32 mouse cellular contexts compared by ENCODE assay signal in genomic region chr12:87984000-87984399, GRCm38 (mm10). TPM values are rescaled to one million over a fixed set of nuclear protein-coding genes. Genes with fewer than 3 reads are reported as not detected.
DNase-seq lines count a peak whose midpoint lies in the region; ATAC-seq and TF ChIP-seq lines count a peak whose summit lies in the region.
"Not testable (repeated sequence)": the region's sequence is repeated elsewhere in the genome, so short reads cannot be mapped to it uniquely, and the experiment has no call there.
"Had no signal": no experiment of that assay in that cellular context is flagged by ENCODE, and none has a peak within 500 bp of the region (broad histone marks: within the 10 kb centered on the region; RNA-seq: fewer than 3 reads in every experiment).

No protein-coding gene starts in this region.

- H3K36me3 ChIP-seq in MEL (ENCODE audit: control insufficient read depth in 1 of 2, insufficient read depth in 2 of 2, low read length in 2 of 2); hindbrain, postnatal 0 days (ENCODE audit: insufficient read depth, low read length); midbrain, postnatal 0 days (ENCODE audit: insufficient read depth, low read length): not testable (repeated sequence)

- H3K79me2 ChIP-seq in MEL (ENCODE audit: control insufficient read depth, insufficient read depth, low read length, poor library complexity) = not testable (repeated sequence)

- peak in 1 of 3 experiments; percentile 36; a peak in 2 of 6 replicates for TF ChIP-seq CTCF in MEL (IDR thresholded peaks at IDR 0.05 in 2 of 3, conservative IDR thresholded peaks at IDR 0.05 in 1 of 3; ENCODE audit: control insufficient read depth in 1 of 3, insufficient read depth in 1 of 3, low read depth in 2 of 3, low read length in 3 of 3, poor library complexity in 1 of 3, severe bottlenecking in 1 of 3)
- TF ChIP-seq CTCF in hindbrain, postnatal 0 days (IDR thresholded peaks at IDR 0.05; ENCODE audit: low read depth) = peak; percentile 45
- peak; percentile 40 for TF ChIP-seq CTCF in midbrain, postnatal 0 days (IDR thresholded peaks at IDR 0.05)

- H3K27me3 ChIP-seq in MEL (ENCODE audit: control insufficient read depth in 1 of 2, insufficient read depth in 2 of 2, low read length in 2 of 2); hindbrain, postnatal 0 days (ENCODE audit: insufficient read depth, low read length); midbrain, postnatal 0 days (ENCODE audit: insufficient read depth, low read length): not testable (repeated sequence)

- not testable (repeated sequence) for H3K4me3 ChIP-seq in MEL (ENCODE audit: control insufficient read depth in 1 of 2, insufficient read depth in 1 of 2, low read depth in 2 of 2, low read length in 2 of 2); hindbrain, postnatal 0 days (ENCODE audit: low read length); midbrain, postnatal 0 days (ENCODE audit: low read depth, low read length)

- H3K9me3 ChIP-seq in MEL (replicated peaks; ENCODE audit: insufficient read depth, low read length); hindbrain, postnatal 0 days (ENCODE audit: low read length); midbrain, postnatal 0 days (ENCODE audit: low read length): not testable (repeated sequence)

- not testable (repeated sequence) for H3K4me1 ChIP-seq in MEL (ENCODE audit: control insufficient read depth in 1 of 2, insufficient read depth in 2 of 2, low read length in 2 of 2); hindbrain, postnatal 0 days (ENCODE audit: insufficient read depth, low read length); midbrain, postnatal 0 days (ENCODE audit: insufficient read depth, low read length)

- TF ChIP-seq POLR2A in MEL (IDR thresholded peaks at IDR 0.05; ENCODE audit: control insufficient read depth in 1 of 2, insufficient read depth in 1 of 2, low read depth in 1 of 2, low read length in 2 of 2, poor library complexity in 1 of 2) = not testable (repeated sequence)

- H3K27ac ChIP-seq in MEL (ENCODE audit: control insufficient read depth, low read depth, low read length); hindbrain, postnatal 0 days; midbrain, postnatal 0 days (ENCODE audit: low read depth, low read length): not testable (repeated sequence)

- intact Hi-C loops in left cerebral cortex, postnatal 25 days (cut with DNase I) = not testable (repeated sequence)

- DNase-seq in A20 (ENCODE audit: low read depth, low spot score) (peak; percentile 1), MEL (ENCODE audit: low read depth, low spot score) (peak; percentile 41)
- DNase-seq in brain, adult 2 months (ENCODE audit: low read depth, low spot score) = peak; percentile 54
- peak; percentile 33 for DNase-seq in hindbrain, postnatal 0 days (ENCODE audit: low spot score)
- DNase-seq in layer of hippocampus, adult 11-12 months (ENCODE audit: low spot score) = peak; percentile 8
- DNase-seq in left cerebral cortex, postnatal 25 days (ENCODE audit: low spot score in 2 of 2) = peak; percentile 1
- peak; percentile 30 for DNase-seq in midbrain, postnatal 0 days (ENCODE audit: low spot score)

- H3K4me2 ChIP-seq in hindbrain, postnatal 0 days (ENCODE audit: low read depth, low read length); midbrain, postnatal 0 days (ENCODE audit: low read depth, low read length, poor library complexity, severe bottlenecking): not testable (repeated sequence)

- not testable (repeated sequence) for H3K9ac ChIP-seq in MEL (ENCODE audit: control insufficient read depth, low read depth, low read length, poor library complexity, severe bottlenecking); hindbrain, postnatal 0 days (replicated peaks; ENCODE audit: low read length); midbrain, postnatal 0 days (replicated peaks; ENCODE audit: low read length, poor library complexity, severe bottlenecking)

- not testable (repeated sequence) for TF ChIP-seq EP300 in MEL (IDR thresholded peaks at IDR 0.05; ENCODE audit: low read depth in 1 of 2, low read length in 2 of 2)

- not testable (repeated sequence) for ATAC-seq in hindbrain, postnatal 0 days; midbrain, postnatal 0 days (ENCODE audit: low FRiP score)

- peak; percentile 33 for TF ChIP-seq RAD21 in MEL (IDR thresholded peaks at IDR 0.05; ENCODE audit: low read depth, low read length)

TF ChIP-seq in MEL, 35 proteins besides CTCF, POLR2A, EP300 and RAD21:
- TF ChIP-seq ZC3H11A (IDR thresholded peaks at IDR 0.05; ENCODE audit: low read depth, low read length) = peak; percentile 32
- TF ChIP-seq SMC3 (IDR thresholded peaks at IDR 0.05; ENCODE audit: low read depth, low read length) = peak; percentile 47
- TF ChIP-seq ZNF384 (IDR thresholded peaks at IDR 0.05; ENCODE audit: low read depth, low read length) = 0 out of 2 replicates have a peak, but pooled peaks have one; percentile 19
TF ChIP-seq in MEL: peak in this region for 3; not testable (repeated sequence) for 32.

RNA-seq across cellular contexts. Expression of gene Gm2075, which starts 27.6 kb away (rescaled TPM):
- not detected in 2 replicates for total RNA-seq in MEL (2012; rRNA removed)
- polyA plus RNA-seq in MEL (2012; ENCODE audit: insufficient read depth in 1 of 2, insufficient read length in 2 of 2, low read depth in 1 of 2, low replicate concordance in 2 of 2, missing spikeins in 1 of 2) = not detected
- total RNA-seq in hindbrain, postnatal 0 days (2014; rRNA removed) = not detected in 2 replicates
- not detected in 2 replicates for polyA plus RNA-seq in hindbrain, postnatal 0 days (2015; fragmentation: Nextera tagmentation; extraction: Ambion mirVana)
- total RNA-seq in left cerebral cortex, postnatal 25 days (2021) = not detected
- not detected in 2 replicates for total RNA-seq in midbrain, postnatal 0 days (2014; rRNA removed)
- polyA plus RNA-seq in midbrain, postnatal 0 days (2015; fragmentation: Nextera tagmentation; extraction: Ambion mirVana) = not detected in 2 replicates
- total RNA-seq: adrenal gland, postnatal 10 days; gastrocnemius, adult 2 months; gastrocnemius, postnatal 36 days; heart, adult 2 months; heart, postnatal 4 days; left cerebral cortex, adult 18-20 months; left cerebral cortex, postnatal 4 days; megakaryocyte progenitor cell, adult 5-6 weeks; neutrophil, adult 5-6 weeks had no signal
- polyA plus RNA-seq: CD4-positive, CD25-positive, alpha-beta regulatory T cell, adult 4 months; embryonic facial prominence, embryonic 12.5 days; forebrain, embryonic 15.5 days; heart, adult 2 months; heart, embryonic 12.5 days; heart, postnatal 0 days; hindbrain, embryonic 13.5 days; intestine, postnatal 0 days; kidney, embryonic 15.5 days; limb, embryonic 14.5 days; liver, embryonic 13.5 days; lung, adult 2 months; midbrain, embryonic 10.5 days; midbrain, embryonic 15.5 days; neural tube, embryonic 11.5 days; spleen, adult 2 months; thymus, adult 2 months had no signal

RNA-seq across cellular contexts. Expression of gene Gm2042, which starts 30.1 kb away (rescaled TPM):
- total RNA-seq in MEL (2012; rRNA removed) = not detected in 2 replicates
- not detected for polyA plus RNA-seq in MEL (2012; ENCODE audit: insufficient read depth in 1 of 2, insufficient read length in 2 of 2, low read depth in 1 of 2, low replicate concordance in 2 of 2, missing spikeins in 1 of 2)
- not detected in 2 replicates for total RNA-seq in hindbrain, postnatal 0 days (2014; rRNA removed)
- not detected in 2 replicates for polyA plus RNA-seq in hindbrain, postnatal 0 days (2015; fragmentation: Nextera tagmentation; extraction: Ambion mirVana)
- total RNA-seq in left cerebral cortex, postnatal 25 days (2021) = not detected
- total RNA-seq in midbrain, postnatal 0 days (2014; rRNA removed) = not detected in 2 replicates
- not detected in 2 replicates for polyA plus RNA-seq in midbrain, postnatal 0 days (2015; fragmentation: Nextera tagmentation; extraction: Ambion mirVana)
- total RNA-seq: adrenal gland, postnatal 10 days; gastrocnemius, adult 2 months; gastrocnemius, postnatal 36 days; heart, adult 2 months; heart, postnatal 4 days; left cerebral cortex, adult 18-20 months; left cerebral cortex, postnatal 4 days; megakaryocyte progenitor cell, adult 5-6 weeks; neutrophil, adult 5-6 weeks had no signal
- polyA plus RNA-seq: CD4-positive, CD25-positive, alpha-beta regulatory T cell, adult 4 months; embryonic facial prominence, embryonic 12.5 days; forebrain, embryonic 15.5 days; heart, adult 2 months; heart, embryonic 12.5 days; heart, postnatal 0 days; hindbrain, embryonic 13.5 days; intestine, postnatal 0 days; kidney, embryonic 15.5 days; limb, embryonic 14.5 days; liver, embryonic 13.5 days; lung, adult 2 months; midbrain, embryonic 10.5 days; midbrain, embryonic 15.5 days; neural tube, embryonic 11.5 days; spleen, adult 2 months; thymus, adult 2 months had no signal

RNA-seq across cellular contexts. Expression of gene Gm6803, which starts 34.6 kb away (rescaled TPM):
- not detected in 2 replicates for total RNA-seq in MEL (2012; rRNA removed)
- polyA plus RNA-seq in MEL (2012; ENCODE audit: insufficient read depth in 1 of 2, insufficient read length in 2 of 2, low read depth in 1 of 2, low replicate concordance in 2 of 2, missing spikeins in 1 of 2) = under 1 TPM in 1 of 2 experiments, not detected in 1; 0.19 TPM
- not detected in 2 replicates for total RNA-seq in hindbrain, postnatal 0 days (2014; rRNA removed)
- not detected in 2 replicates for polyA plus RNA-seq in hindbrain, postnatal 0 days (2015; fragmentation: Nextera tagmentation; extraction: Ambion mirVana)
- not detected for total RNA-seq in left cerebral cortex, postnatal 25 days (2021)
- total RNA-seq in midbrain, postnatal 0 days (2014; rRNA removed) = not detected in 2 replicates
- not detected in 2 replicates for polyA plus RNA-seq in midbrain, postnatal 0 days (2015; fragmentation: Nextera tagmentation; extraction: Ambion mirVana)
- total RNA-seq: adrenal gland, postnatal 10 days; gastrocnemius, adult 2 months; gastrocnemius, postnatal 36 days; heart, adult 2 months; heart, postnatal 4 days; left cerebral cortex, adult 18-20 months; left cerebral cortex, postnatal 4 days; megakaryocyte progenitor cell, adult 5-6 weeks; neutrophil, adult 5-6 weeks had no signal
- polyA plus RNA-seq: CD4-positive, CD25-positive, alpha-beta regulatory T cell, adult 4 months; embryonic facial prominence, embryonic 12.5 days; forebrain, embryonic 15.5 days; heart, adult 2 months; heart, embryonic 12.5 days; heart, postnatal 0 days; hindbrain, embryonic 13.5 days; intestine, postnatal 0 days; kidney, embryonic 15.5 days; limb, embryonic 14.5 days; liver, embryonic 13.5 days; lung, adult 2 months; midbrain, embryonic 10.5 days; midbrain, embryonic 15.5 days; neural tube, embryonic 11.5 days; spleen, adult 2 months; thymus, adult 2 months had no signal

RNA-seq across cellular contexts. Expression of gene Gm2056, which starts 42.8 kb away (rescaled TPM):
- not detected in 2 replicates for total RNA-seq in MEL (2012; rRNA removed)
- not detected for polyA plus RNA-seq in MEL (2012; ENCODE audit: insufficient read depth in 1 of 2, insufficient read length in 2 of 2, low read depth in 1 of 2, low replicate concordance in 2 of 2, missing spikeins in 1 of 2)
- not detected in 2 replicates for total RNA-seq in hindbrain, postnatal 0 days (2014; rRNA removed)
- polyA plus RNA-seq in hindbrain, postnatal 0 days (2015; fragmentation: Nextera tagmentation; extraction: Ambion mirVana) = not detected in 2 replicates
- total RNA-seq in left cerebral cortex, postnatal 25 days (2021) = not detected
- total RNA-seq in midbrain, postnatal 0 days (2014; rRNA removed) = not detected in 2 replicates
- polyA plus RNA-seq in midbrain, postnatal 0 days (2015; fragmentation: Nextera tagmentation; extraction: Ambion mirVana) = not detected in 2 replicates
- total RNA-seq: adrenal gland, postnatal 10 days; gastrocnemius, adult 2 months; gastrocnemius, postnatal 36 days; heart, adult 2 months; heart, postnatal 4 days; left cerebral cortex, adult 18-20 months; left cerebral cortex, postnatal 4 days; megakaryocyte progenitor cell, adult 5-6 weeks; neutrophil, adult 5-6 weeks had no signal
- polyA plus RNA-seq: CD4-positive, CD25-positive, alpha-beta regulatory T cell, adult 4 months; embryonic facial prominence, embryonic 12.5 days; forebrain, embryonic 15.5 days; heart, adult 2 months; heart, embryonic 12.5 days; heart, postnatal 0 days; hindbrain, embryonic 13.5 days; intestine, postnatal 0 days; kidney, embryonic 15.5 days; limb, embryonic 14.5 days; liver, embryonic 13.5 days; lung, adult 2 months; midbrain, embryonic 10.5 days; midbrain, embryonic 15.5 days; neural tube, embryonic 11.5 days; spleen, adult 2 months; thymus, adult 2 months had no signal

Comparison
In these comparisons a context has a peak if more than half of its experiments do, and no peak if none do; other contexts are left out.
1. DNase-seq: peak in every context shown above with its lines; median percentile 54 in brain, adult 2 months; 41 in MEL; 33 in hindbrain, postnatal 0 days; 30 in midbrain, postnatal 0 days; 8 in layer of hippocampus, adult 11-12 months; 1 in A20; 1 in left cerebral cortex, postnatal 25 days.